Mouse (Mus musculus) granulocyte monocyte progenitor cell, adult 5-6 weeks (primary cell): ENCODE results near the gene 4930407I10Rik. TPM values are rescaled to one million over a fixed set of nuclear protein-coding genes. Genes with fewer than 3 reads are reported as not detected.

Experiments
- ATAC-seq: replicated peaks from 2 replicates; pipeline ENCODE4 v1.8.0; 2016; ENCODE audit warnings: mild to moderate bottlenecking, moderate TSS enrichment, inconsistent platforms; ENCODE audit not compliant: poor library complexity, severe bottlenecking
- total RNA-seq, 2 experiments: library from RNA; stranded (forward) in 1 of 2; stranded (reverse) in 1 of 2; fragments of 200-712, 200-1000 nt in 1 of 2; fragments of >200 nt in 1 of 2; fragmentation: Nextera tagmentation in 1 of 2; gene quantifications; 2 replicates each; pipeline ENCODE4 v1.2.3; 2014 to 2017

4930407I10Rik gene
- total RNA-seq (2014; fragmentation: Nextera tagmentation) (not detected in 2 replicates), total RNA-seq (2017) (not detected in 2 replicates)

DNA sequence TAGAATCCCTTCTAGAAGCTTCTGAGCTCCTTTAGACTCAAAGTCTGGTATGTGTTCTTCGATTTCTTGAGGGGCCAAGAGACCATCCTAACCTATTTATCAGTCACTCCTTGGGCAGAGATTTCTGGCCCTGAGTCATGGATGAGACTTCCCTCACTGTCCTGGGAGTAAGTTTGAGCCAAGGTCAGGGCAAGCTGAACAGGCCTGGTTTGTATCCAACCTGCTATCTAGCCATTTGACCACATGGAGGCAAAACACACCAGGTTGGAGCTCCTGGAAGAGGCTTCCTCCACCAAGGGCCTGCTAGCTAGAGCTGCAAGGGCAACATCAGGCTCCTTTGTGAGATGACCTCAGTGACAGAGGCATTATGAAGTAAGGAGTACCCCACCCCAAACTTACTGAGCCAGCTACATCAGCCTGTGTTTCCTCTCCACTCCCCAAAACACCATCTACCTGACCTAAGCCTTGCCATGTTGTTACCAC, at the start of gene 4930407I10Rik:
Gene 4930407I10Rik (plus strand): TSS at position 433 of the 483 bp plus-strand sequence.
- ATAC-seq: no peak

DNA sequence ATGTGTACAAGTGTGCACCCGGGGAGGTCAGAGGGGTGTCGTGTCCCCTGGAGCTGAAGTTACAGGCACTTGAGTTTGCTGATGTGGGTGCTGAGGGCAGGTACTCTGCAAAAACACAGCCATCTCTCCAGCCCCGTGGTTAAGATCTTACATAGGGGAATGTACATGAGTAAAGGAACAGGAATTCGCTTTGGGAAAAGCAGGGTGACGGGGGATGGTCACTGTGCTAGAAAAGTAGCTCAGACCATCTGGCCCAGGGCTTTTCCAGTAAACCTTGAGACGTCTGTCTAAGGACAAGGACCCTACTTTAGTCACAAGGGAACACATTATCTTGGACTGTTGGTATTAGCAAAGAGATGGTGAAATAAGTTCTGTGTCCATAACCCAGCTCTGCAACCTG, 47.0 kb upstream of the 4930407I10Rik start:
- no peak for ATAC-seq

DNA sequence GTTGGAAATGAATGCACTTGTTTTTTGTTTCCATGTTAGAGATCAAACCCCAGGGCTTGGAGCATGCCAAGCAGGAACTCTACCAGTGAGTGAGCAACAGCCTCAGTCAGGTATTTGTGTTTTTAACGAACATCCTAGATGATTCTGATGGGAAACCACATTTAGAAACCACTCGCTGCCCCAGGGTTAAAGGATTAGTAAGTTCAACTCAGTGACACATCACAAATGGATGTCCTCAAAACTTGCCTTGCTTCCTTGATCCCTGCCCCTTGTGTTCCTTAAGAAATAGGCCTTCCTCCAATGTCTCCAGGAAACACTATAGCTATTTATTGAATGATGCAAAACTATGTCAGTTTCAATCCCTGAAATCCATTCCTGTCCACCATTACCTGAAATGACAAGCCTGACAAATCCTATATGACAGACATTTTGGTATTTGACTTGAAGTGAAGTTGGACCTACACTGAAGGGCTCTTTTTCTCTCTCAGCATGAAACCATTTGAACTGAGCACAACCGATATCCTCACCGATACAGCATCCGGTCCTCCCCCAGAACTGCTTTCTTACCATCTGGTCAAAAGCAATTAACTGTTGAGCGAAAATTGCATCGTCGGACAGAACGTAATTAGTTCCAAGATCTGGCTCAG, 44.1 kb upstream of the 4930407I10Rik start:
- ATAC-seq: no peak

DNA sequence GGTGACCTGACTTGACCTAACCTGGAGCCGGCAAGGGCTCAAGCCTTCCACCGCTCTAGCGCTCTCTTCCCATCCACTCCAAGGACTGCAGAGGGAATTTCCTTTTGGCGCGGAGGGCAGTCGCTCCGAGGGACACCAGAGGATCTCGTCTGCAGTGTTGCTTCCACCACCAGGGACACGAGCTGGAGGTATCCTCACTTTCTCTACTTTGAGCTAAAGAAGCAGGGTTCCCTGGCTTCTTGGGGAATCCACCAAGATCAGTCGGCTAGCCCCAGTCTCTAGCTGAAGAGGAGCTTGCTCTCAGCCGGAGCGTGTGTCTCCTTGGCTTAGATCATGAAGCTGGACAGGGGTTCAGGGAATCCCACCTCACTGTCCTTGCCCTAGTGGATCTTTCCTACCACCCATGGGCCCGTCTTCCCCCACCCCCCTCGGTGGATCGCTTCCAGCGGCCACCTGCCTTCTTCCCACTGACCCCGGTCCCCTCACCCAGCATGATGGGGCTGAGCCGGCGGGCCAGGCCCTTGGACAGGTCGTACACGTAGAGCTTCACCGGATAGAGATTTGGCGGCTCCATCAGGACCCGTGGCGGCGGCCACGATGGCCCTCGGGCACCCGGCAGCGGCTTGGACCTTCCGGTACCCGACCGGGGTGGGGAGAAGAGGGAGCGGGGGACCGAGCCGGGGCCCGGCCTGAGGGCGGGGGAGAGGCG, 43.4 kb upstream of the 4930407I10Rik start:
- ATAC-seq: no peak

DNA sequence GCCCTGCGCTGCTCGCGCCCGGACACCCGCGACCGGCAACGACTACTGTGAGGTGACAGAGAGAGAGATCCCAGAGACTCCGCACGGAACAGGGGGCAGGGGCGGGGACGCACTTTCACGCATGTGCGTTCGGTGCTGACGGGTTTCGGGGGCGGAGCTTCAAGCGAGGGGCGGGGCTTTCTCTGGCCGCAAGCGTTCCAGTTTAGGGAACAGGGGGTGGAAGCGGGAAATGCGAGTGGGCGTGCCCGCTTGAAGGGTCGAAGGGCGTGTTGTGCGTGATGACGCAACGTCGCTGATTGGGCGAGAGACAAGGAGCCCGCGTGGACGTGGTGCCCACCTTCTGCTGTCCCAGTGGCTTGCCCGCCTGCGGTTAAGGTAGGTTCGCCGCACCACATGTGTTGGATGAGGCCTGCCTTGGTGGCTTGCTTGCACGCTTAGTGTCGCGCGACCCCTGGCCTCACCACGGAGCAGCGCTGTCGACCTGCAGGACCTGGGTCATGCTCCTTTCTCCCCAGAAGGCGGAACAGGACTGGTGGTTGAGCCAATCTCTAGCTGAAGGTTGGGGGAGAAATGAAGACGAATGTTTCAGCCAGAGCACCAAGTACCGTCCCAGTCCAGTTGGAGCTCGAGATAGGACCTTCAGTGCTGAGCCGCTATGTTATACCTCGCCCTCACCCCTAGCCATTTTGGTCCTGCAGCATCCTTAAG, 42.7 kb upstream of the 4930407I10Rik start:
- ATAC-seq: peak; percentile 96

DNA sequence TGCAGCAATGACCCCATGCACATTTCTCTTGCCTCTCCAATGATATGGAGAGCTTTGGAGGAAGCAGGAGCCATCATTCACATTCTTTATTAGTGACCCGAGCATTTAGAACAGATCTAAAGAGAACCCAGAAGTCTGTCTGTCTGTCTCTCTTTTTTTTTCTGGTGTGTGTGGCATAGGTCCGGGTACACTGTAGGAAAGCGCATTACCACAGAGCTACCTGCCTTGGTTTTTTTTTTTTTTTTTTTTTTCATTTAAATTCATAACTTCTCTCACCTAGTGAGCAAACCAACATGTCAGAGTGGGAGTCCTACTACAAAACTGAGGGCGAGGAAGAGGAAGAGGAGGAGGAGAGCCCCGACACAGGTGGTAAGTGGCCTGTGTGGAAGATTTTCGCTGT, 42.1 kb upstream of the 4930407I10Rik start:
- no peak for ATAC-seq

DNA sequence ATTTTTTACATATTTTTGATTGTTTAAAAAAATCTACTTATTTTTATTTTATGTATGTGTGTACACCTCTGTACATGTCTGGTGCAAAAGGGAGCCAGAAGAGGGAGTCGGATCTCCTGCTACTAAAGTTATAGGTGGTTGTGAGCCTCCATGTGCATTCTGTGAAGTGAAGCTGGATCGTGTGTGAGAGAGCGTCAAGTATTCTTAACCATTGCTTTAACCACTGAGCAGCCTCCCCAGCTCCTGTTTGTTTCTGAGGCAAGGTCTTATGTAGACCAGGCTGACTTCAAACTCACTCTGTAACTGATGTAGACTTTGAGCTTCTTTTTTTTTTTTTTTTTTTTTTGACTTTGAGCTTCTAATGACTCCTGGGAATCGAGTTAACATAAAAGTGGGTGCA, 41.5 kb upstream of the 4930407I10Rik start:
- no peak for ATAC-seq

DNA sequence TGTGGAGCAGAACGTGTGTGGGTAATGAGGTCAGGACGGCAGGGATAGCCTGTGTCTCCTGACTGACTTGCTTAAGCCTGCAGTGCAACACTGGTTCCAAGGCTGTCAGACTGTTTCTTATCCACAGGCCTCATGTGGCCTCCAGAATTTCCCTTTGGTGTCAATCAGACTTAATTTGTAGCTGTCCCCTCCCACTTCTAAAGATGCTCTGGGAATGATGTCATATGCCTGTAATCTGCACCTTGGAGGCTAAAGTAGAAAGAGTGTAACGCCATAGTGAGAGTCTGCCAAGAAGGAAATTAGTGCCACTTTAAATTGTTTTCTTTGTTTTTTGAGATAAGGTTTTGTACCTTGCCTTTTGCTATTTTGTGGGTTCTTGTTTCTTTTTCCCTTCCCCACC, 39.7 kb upstream of the 4930407I10Rik start:
- no peak for ATAC-seq

DNA sequence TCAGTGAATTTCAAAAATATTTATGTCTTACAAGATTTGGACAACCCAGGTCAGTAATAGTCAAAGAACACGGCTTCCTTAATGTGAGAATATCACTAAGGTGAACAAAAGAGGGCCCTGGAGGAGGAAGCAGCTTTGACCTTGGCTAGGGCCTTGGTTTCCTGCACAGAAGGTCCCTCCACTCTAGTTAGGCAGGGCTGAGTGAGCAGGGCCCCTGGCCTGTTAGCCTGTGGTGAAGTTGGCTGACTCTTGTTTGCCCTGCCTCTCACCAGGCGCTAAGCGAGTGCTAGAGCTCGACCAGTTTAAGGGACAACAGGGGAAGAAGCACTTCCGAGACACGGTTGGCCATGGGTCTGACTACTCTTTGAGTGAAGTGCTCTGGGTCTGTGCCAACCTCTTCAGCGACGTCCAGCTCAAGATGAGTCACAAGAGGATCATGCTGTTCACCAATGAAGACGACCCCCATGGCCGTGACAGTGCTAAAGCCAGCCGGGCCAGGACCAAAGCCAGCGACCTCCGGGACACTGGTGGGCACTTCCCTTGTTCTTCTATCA, 36.3 kb upstream of the 4930407I10Rik start:
- 0 out of 2 replicates have a peak, but pooled peaks have one; percentile 30 for ATAC-seq

DNA sequence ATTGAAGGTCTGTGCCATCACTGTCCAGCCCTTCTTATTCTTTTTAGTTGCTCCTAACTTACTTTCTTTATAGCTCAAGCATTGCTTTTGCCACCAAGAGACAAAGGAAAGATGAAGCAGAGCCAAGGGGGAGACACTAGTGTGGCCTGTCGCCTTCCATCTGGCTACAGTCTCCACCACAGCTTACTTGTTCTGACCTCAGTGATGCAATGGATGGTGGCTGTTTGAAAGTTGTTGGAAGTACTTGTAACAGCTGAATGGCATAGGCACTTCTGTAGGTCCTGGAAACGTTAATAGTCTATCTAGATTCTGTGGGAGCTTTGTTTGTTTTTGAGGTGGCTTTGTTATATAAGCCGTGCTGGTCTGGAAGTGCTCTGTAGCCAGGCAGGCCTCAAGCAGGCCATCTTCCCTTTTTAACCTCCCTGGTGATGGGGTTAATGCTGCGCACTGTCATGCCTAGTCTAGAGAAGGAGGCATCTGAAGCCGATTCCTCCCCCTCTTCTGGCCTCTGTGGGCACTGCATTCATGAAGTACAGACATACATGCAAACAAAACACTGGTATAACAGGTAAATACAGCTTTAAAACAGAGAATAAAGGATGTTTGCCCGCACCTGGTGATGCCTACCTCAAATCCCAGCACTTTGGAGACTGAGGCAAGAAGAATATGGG, 34.9 kb upstream of the 4930407I10Rik start:
- no peak for ATAC-seq

DNA sequence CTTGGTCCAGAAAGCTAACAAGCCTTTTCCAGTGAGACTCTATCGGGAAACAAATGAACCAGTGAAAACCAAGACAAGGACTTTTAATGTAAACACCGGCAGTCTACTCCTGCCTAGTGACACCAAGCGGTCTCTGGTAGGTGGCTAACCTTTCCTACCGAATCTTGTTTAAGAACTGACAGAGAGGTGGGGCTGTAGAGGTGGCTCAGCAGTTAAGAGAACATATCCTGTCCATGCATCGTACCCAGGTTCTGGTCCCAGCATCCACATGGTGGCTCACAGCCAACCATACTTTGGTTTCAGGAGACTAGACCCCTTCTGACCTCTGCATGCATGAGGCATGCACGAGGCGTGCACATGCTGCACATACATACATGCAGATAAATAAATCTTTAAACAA, 31.7 kb upstream of the 4930407I10Rik start:
- ATAC-seq: no peak

DNA sequence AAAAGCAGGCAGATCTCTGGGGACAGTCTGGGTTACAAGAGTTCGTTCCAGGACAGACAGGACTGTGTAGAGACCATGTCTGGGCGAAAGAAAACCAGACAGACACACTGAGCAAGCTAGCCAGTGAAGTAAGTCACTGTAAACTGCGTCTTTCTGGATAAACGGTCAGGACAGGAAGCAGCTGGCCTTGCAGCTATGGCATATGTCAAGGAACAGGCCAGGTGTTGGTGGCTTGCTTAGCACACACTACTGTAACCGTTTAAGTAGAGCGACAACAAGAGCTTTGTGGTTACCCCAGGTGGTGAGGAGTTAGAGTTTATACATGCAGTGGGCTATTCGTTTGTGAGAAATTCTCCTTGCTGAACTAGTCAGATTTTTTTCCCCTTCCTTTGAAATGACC, 31.2 kb upstream of the 4930407I10Rik start:
- no peak for ATAC-seq

DNA sequence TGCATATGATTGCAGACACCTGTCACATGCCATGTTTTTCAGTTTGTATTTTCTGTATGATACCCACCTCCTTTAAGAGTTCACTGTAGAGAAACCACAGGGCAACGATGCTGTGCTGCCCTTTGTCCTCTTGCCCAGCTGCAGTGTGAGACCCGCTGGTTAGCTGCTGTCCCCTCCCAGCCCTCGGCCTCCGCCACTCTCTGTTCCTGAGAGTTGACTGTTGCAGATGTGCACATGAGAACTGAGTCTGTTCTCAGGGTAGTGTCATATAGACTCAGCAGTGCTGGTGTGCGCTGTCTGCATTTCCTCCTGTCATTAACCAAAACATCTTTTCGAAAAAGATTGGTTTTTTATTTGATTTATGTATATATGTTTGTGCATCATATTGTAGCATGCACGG, 26.6 kb upstream of the 4930407I10Rik start:
- no peak for ATAC-seq

DNA sequence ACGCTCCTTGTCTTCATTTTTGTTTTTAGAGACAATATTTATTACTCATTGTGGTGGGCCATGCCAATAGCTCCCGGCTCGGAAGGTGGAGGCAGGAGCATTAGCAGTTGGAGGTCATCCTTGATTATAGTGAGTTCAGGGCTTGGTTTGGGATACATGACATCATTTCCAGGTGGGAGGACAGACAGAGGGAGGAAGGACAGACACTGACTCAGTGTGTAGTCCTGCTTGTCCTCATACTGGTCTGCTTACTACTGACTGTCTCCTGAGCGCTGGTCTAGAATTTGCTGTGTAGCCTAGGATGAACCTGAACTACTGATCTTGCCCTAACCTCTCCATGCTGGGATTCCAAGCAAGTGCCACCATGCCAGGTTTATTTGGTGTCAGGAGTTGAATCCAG, 25.2 kb upstream of the 4930407I10Rik start, which contains the start of gene Desi1:
Gene Desi1 (minus strand): TSS at position 101 of the 400 bp plus-strand sequence.
- ATAC-seq: no peak

DNA sequence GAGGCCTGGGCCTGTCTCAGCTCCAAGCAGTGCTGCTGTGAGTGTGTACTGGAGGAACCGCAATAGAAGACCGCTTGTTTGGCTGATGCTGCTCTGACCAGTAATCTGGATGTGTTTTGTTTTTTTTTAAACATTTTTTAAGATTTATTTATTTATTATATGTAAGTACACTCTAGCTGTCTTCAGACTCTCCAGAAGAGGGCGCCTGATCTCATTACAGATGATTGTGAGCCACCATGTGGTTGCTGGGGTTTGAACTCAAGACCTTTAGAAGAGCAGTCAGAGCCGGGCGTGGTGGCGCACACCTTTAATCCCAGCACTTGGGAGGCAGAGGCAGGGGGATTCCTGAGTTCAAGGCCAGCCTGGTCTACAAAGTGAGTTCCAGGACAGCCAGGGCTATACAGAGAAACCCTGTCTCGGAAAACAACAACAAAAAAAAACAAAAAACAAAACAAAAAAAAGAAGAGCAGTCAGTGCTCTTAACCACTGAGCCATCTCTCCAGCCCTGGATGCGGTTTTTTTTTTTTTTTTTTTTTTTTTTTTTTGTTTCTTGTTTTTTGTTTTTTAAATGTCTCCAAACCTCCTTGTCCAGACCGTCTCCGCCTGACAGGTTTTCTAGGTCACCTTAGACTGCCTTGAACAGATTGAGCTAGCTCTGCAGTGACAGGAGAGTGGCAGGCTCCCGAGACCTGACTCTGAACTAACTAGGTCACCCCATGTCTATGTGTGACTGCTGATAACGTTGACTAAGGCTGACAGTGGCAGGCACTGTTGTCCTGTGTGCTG, 22.9 kb upstream of the 4930407I10Rik start:
- ATAC-seq: no peak

DNA sequence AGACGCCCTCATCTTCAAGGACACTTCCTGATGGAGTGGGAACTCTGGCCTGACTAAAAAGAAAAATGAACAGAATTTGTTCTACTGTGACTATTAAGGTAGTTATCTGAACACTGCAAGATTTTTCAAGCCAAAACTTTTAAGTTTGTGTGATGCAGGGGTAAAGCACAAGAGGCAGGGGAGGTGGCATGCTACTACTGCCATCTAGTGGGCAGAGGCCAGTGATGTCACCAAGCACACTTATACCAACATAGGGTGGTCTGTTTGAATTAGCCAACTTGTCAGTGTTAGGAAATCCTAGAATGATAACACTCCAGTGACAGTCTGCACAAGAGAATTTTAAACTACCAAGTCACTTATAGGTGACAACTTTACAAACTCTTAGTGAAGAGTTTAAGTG, 18.3 kb upstream of the 4930407I10Rik start:
- peak; percentile 91 for ATAC-seq

DNA sequence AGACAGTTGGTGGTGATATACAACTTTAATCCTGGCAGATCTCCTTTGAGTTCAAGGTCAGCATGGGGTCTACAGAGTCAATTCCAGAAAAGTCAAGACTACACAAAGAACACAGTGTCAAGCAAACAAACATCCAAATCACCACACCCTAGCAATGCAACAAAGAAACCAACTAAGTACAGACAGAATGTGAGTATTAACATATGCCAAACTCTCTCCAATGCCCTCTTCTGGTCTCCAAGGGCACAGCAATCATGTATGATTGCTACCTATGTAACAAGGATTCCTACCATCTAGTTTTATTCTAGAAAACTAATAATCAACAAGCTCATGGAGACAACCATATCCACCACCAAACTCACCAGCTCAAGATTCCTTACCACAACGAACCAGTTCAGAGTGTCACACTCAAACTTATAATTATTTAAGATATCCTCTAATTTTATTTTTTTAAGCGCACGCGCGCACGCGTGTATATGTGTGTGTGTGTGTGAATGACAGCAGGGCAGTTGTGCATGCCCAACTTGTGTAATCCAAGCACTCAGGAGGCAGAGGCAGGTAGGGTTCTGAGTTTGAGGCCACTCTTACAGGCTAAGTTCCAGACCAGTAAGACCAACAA, 14.7 kb upstream of the 4930407I10Rik start:
- no peak for ATAC-seq

DNA sequence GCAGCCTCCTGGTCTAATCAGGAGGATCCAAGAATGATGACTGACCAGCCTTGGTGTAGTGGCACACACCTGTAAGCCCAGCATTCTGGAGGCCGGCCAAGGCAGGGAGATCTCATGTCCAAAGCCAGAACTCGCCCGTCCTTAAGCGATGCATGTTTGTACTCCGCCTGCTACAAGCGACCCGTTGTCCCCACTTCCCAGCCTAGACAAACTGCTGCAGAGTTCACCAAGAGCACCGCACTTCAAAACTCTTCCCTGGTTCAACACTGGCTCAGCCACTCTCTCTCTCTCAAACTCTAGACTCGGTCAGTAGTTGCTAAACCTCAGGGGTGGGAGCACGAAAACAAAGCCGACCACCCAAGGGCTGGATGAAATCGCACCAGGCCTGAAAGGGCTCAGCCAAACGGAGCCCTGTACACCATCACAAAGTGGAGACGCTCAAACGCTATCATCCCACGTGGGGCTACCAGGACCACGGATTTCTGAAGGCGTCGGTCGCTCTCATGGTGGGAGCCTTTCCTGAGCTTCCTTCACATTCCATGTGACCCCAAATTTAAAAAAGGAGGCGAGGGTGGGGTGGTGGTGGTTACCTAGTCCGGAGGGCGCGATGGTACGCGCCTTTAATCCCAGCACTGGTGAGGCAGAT, 12.6 kb upstream of the 4930407I10Rik start:
- no peak for ATAC-seq
